Mouse (Mus musculus): ENCODE data around the gene Gm21292. TPM values are rescaled to one million over a fixed set of nuclear protein-coding genes. Genes with fewer than 3 reads are reported as not detected.
"Not testable (repeated sequence)": the region's sequence is repeated elsewhere in the genome, so short reads cannot be mapped to it uniquely, and the experiment has no call there.

The Gm21292 gene
- not detected in 2 replicates for polyA plus RNA-seq (2015; fragmentation: Nextera tagmentation; extraction: Ambion mirVana)

DNA sequence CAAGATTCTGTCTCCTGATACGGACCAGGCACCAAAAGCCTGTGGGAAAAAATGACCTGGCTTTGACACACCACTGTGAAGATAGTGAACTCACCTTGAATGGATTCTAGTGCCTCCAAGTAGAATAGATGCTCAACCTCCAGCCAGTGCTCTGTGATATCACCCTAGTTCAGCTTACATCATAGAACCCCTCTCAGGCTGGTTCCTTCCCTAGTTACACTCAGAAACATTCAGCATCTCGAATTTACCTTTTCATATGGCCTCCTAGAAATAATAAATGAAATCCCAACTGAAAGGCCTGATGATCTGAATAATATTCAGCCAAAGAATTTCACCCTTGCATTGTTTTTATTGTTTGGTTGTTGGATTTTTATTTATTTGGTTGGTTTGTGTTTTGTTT, at the start of gene Gm21292:
Gene Gm21292, minus strand, starts transcription at position 101 of the 400 bp plus-strand sequence.
- 30% methylated on average over 2 of the region's 2 CpGs for WGBS
- not testable (repeated sequence) for H3K27ac ChIP-seq; H3K9ac ChIP-seq; H3K4me1 ChIP-seq; H3K9me3 ChIP-seq; H3K4me3 ChIP-seq; H3K27me3 ChIP-seq; H3K4me2 ChIP-seq; ATAC-seq (ENCODE audit: insufficient number of reproducible peaks, low FRiP score, low TSS enrichment, low read depth); H3K36me3 ChIP-seq

Other genes with a start within 250 kb of the Gm21292 start
- not detected in 2 replicates for gene Gm21721, start 68.3 kb upstream of the Gm21292 start, polyA plus RNA-seq (2015; fragmentation: Nextera tagmentation; extraction: Ambion mirVana)
- not detected in 2 replicates for gene Gm21812, start 213.3 kb upstream of the Gm21292 start, polyA plus RNA-seq (2015; fragmentation: Nextera tagmentation; extraction: Ambion mirVana)